Mouse (Mus musculus): Measurements from ENCODE around the gene Cux1.

The Cux1 gene

GRCm38 (mm10) chr5:136535976-136536725 lies 31.1 kb downstream of the Cux1 start:
- no peak for DNase-seq (ENCODE audit: low read depth)

- DNase-seq (ENCODE audit: low read depth) = no peak
Observed at GRCm38 (mm10) chr5:136535204-136535603, 32.1 kb downstream of the Cux1 start.

GRCm38 (mm10) chr5:136533371-136534276 lies 33.7 kb downstream of the Cux1 start:
- no peak for DNase-seq (ENCODE audit: low read depth)

GRCm38 (mm10) chr5:136531674-136532365 lies 35.5 kb downstream of the Cux1 start:
- DNase-seq (ENCODE audit: low read depth) = no peak

GRCm38 (mm10) chr5:136530931-136531330 lies 36.4 kb downstream of the Cux1 start:
- no peak for DNase-seq (ENCODE audit: low read depth)

GRCm38 (mm10) chr5:136529165-136529564 lies 38.1 kb downstream of the Cux1 start:
- no peak for DNase-seq (ENCODE audit: low read depth)

GRCm38 (mm10) chr5:136527871-136528270 lies 39.4 kb downstream of the Cux1 start:
- DNase-seq (ENCODE audit: low read depth) = no peak

GRCm38 (mm10) chr5:136526545-136526909 lies 40.8 kb downstream of the Cux1 start:
- DNase-seq (ENCODE audit: low read depth) = no peak

GRCm38 (mm10) chr5:136525896-136526544 lies 41.3 kb downstream of the Cux1 start:
- DNase-seq (ENCODE audit: low read depth) = no peak

GRCm38 (mm10) chr5:136522843-136523463 lies 44.3 kb downstream of the Cux1 start:
- no peak for DNase-seq (ENCODE audit: low read depth)

GRCm38 (mm10) chr5:136521656-136522055 lies 45.6 kb downstream of the Cux1 start:
- no peak for DNase-seq (ENCODE audit: low read depth)

GRCm38 (mm10) chr5:136518648-136519437 lies 48.4 kb downstream of the Cux1 start:
- no peak for DNase-seq (ENCODE audit: low read depth)

GRCm38 (mm10) chr5:136517510-136517909 lies 49.8 kb downstream of the Cux1 start:
- no peak for DNase-seq (ENCODE audit: low read depth)

- no peak for DNase-seq (ENCODE audit: low read depth)
Observed at GRCm38 (mm10) chr5:136516593-136516992, 50.7 kb downstream of the Cux1 start.

GRCm38 (mm10) chr5:136514049-136514677 lies 53.1 kb downstream of the Cux1 start:
- no peak for DNase-seq (ENCODE audit: low read depth)

- no peak for DNase-seq (ENCODE audit: low read depth)
Observed at GRCm38 (mm10) chr5:136512103-136512674, 55.1 kb downstream of the Cux1 start.

GRCm38 (mm10) chr5:136511378-136511777 lies 55.9 kb downstream of the Cux1 start:
- DNase-seq (ENCODE audit: low read depth) = no peak

GRCm38 (mm10) chr5:136510609-136511008 lies 56.7 kb downstream of the Cux1 start:
- DNase-seq (ENCODE audit: low read depth) = no peak

GRCm38 (mm10) chr5:136507629-136508028 lies 59.7 kb downstream of the Cux1 start:
- DNase-seq (ENCODE audit: low read depth) = no peak

- DNase-seq (ENCODE audit: low read depth) = no peak
Observed at GRCm38 (mm10) chr5:136506262-136506661, 61.0 kb downstream of the Cux1 start.

All from naive thymus-derived CD4-positive, alpha-beta T cell, adult 2 months (primary cell).